Mouse (Mus musculus) brain, embryonic 14.5 days (tissue): ENCODE measurements around the gene Nkain4.

Source experiments
- CTCF ChIP-seq: fragments of 200-500 bp; IDR thresholded peaks from 2 replicates; pipeline ENCODE4 v1.5.1; 2012; ENCODE audit warnings: inconsistent platforms, mild to moderate bottlenecking, moderate library complexity, borderline replicate concordance; ENCODE audit not compliant: insufficient read depth, insufficient read length; ENCODE audit errors: extremely low read depth
- POLR2A ChIP-seq: fragments of 200-500 bp; IDR thresholded peaks from 2 replicates; pipeline ENCODE4 v1.6.1; 2012; ENCODE audit warnings: mild to moderate bottlenecking, inconsistent platforms, borderline replicate concordance; ENCODE audit not compliant: poor library complexity, insufficient read depth, insufficient read length, severe bottlenecking; ENCODE audit errors: extremely low read depth

DNA sequence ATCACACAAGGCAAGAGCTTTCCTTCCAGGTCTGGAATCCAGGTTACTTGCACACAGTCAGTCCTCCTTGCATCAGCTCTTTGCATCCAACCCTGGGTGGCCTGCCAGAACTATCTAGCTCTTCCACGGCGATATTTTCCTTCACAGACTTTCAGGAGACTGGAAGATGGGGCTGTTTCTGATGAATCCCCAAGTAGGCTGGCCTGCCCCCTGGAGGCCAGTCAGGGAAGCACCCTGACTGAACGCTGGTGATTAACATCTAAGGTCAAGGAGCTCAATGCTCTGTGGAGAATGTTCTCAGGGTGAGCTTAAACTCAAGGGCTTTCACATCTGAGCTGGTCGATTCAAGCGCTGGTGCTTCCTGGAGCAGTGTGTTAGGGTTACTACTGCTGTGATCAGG, 9.5 kb upstream of the Nkain4 start:
- TF ChIP-seq CTCF = peak; percentile 94
- no peak for TF ChIP-seq POLR2A
